Mouse (Mus musculus) hematopoietic stem cell, adult 5-6 weeks (primary cell): Measurements from ENCODE around the gene Tulp4. TPM values are rescaled to one million over a fixed set of nuclear protein-coding genes. Genes with fewer than 3 reads are reported as not detected.
"Not testable (repeated sequence)": the region's sequence is repeated elsewhere in the genome, so short reads cannot be mapped to it uniquely, and the experiment has no call there.

Source experiments
- ATAC-seq, 2 experiments: fragments of 125-278 bp in 1 of 2; replicated peaks in 1 of 2; 2 replicates each; pipeline ENCODE4 v1.8.0; 2016 to 2017; ENCODE audit warnings: inconsistent platforms in 2 of 2, mild to moderate bottlenecking in 2 of 2, moderate number of reproducible peaks in 2 of 2, low read depth in 1 of 2, moderate TSS enrichment in 1 of 2; ENCODE audit not compliant: low FRiP score in 2 of 2, poor library complexity in 2 of 2, severe bottlenecking in 2 of 2, insufficient read depth in 1 of 2, low TSS enrichment in 1 of 2
- total RNA-seq: library from RNA; stranded (forward); fragments of 172-1452, 232-1000 nt; gene quantifications from 2 replicates; pipeline ENCODE4 v1.2.3, GENCODE M21; 2017

The Tulp4 gene
- total RNA-seq, 1 experiment from 2014 or later = 16.3 TPM

DNA sequence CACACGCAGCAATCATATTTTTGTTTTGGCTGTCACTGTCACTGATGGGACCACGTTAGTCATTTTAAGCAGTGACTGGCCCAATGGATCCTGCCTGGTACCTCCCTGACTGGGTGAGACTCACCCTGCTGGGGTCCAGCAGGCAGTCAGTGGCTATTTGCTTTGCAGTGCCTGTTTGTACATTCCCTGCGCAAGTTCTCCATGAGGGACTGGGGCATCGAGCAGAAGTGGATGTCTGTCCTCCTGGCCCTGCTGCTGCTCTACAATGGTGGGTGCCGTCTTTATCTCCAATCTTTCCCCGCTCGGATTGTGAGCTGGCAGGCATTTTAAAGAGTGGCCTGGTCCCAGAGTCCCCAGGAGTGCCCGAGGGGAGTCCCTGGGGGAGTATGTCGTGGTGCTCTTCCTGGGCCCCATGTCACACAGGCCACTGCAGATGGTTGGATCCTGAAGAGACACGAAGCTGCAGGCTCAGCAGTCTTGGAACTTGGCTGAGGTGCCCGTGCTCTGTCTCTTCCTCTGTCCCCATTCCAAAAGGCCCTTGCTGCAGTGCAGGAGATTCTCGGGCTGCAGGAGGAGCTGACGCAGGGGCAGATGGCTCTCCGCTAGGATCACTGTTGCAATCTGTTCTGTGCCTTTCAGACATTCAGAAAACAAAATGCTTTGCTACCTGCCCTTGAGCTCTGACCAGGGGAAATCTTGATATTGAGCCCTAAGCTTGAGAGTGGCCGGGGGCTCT lies 191.0 kb downstream of the Tulp4 start:
- ATAC-seq = not testable (repeated sequence)

DNA sequence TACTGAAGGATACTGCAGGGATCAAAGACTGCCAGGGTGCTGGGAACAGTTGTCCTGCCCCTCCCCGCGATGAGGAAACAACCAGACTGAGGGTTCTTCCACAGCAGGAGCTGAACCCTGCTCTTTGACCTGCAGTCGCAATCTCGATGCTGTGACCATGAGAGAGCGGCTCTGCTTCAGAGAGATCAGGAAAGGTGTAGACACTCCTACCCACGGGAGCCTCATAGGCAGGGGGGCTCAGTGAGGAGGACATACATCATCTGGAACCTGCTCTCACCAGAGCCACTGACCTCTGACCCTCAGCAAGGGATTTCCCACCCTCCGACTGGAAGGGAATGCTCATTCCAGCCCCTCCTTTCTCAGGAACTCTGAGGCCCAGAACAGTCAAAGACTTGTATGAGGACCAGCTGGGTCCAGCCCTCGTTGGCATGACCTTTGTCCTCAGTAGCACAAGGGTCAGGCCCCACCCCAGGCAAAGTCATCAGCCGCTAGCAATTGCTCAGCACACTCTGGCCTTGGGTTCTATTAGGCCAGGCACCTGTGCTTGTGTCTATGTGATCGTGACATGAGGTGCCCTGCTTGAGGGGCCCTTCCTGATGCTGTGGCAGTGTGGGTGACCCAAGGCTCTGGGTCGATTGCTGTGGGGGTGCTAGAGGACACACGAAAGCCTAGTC lies 194.1 kb downstream of the Tulp4 start:
- ATAC-seq = not testable (repeated sequence)

Other genes starting within 250 kb of the Tulp4 start
- 8.1 and 17.9 TPM in 2 replicates for gene Synj2, start 165.2 kb upstream of the Tulp4 start, total RNA-seq
- 1.4 and 2.2 TPM in 2 replicates for gene Serac1, start 26.7 kb upstream of the Tulp4 start, total RNA-seq
- gene Gtf2h5, start 26.7 kb upstream of the Tulp4 start, total RNA-seq = 43.6 and 54.4 TPM in 2 replicates
- 5.2 and 13.8 TPM in 2 replicates for gene Tmem181a, start 150.4 kb downstream of the Tulp4 start, total RNA-seq
- 4.4 and 7.8 TPM in 2 replicates for gene Dynlt1a, start 211.1 kb downstream of the Tulp4 start, total RNA-seq